11 mouse cellular contexts compared by ENCODE assay signal in the genomic region with DNA sequence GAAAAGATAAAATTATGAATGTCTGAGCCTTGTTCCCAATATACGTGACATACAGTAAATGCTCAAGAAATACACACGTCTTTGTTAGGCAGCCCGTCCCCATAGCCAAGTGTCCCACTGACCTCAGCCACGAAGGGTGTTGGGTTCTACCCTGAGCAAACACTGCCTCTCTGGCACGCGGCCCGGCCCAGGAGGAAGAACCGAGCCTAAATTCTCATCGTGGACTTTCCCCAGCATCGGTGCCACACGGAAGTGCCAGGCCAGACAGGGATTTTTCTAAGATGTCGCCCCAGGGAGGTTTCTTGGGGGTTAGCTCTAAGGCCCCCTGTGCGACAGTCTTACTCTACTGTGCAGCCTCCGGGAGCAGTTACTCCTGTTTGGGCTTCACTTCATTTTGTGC. TPM values are rescaled to one million over a fixed set of nuclear protein-coding genes. Genes with fewer than 3 reads are reported as not detected.
A peak's percentile ranks its signal among the peaks of the same experiment; 100 is the strongest.
DNase-seq lines count a peak whose midpoint lies in the region; ATAC-seq and TF ChIP-seq lines count a peak whose summit lies in the region.
"Had no signal": no experiment of that assay in that cellular context is flagged by ENCODE, and none has a peak within 500 bp of the region (broad histone marks: within the 10 kb centered on the region; RNA-seq: fewer than 3 reads in every experiment).

No protein-coding gene starts in this region.

- peak overlapping the region; percentile 73 for H3K9ac ChIP-seq in intestine, embryonic 16.5 days (ENCODE audit: low read depth, low read length)
- H3K9ac ChIP-seq in kidney, postnatal 0 days (ENCODE audit: low read depth, low read length), result 0 out of 2 replicates have a peak overlapping the region, but pooled peaks have one; percentile 10
- H3K9ac ChIP-seq in heart, embryonic 12.5 days, result no peak overlapping the region
- H3K9ac ChIP-seq: forebrain, postnatal 0 days; neural tube, embryonic 12.5 days had no signal

- WGBS in intestine, embryonic 16.5 days, result 45% methylated on average over 14 of the region's 14 CpGs
- WGBS in kidney, postnatal 0 days, result 57% methylated on average over 14 of the region's 14 CpGs
- 22% methylated on average over 14 of the region's 14 CpGs for WGBS in small intestine, adult 2 months
- 66% methylated on average over 14 of the region's 14 CpGs for WGBS in heart, embryonic 12.5 days

- no peaks in the 10 kb centered on the region for H3K9me3 ChIP-seq in intestine, embryonic 16.5 days (ENCODE audit: control insufficient read depth, low read length)
- no peaks in the 10 kb centered on the region for H3K9me3 ChIP-seq in kidney, postnatal 0 days (replicated peaks; ENCODE audit: low read length)
- H3K9me3 ChIP-seq in heart, embryonic 12.5 days (replicated peaks), result no peaks in the 10 kb centered on the region
- H3K9me3 ChIP-seq: neural tube, embryonic 12.5 days had no signal

- no peak for TF ChIP-seq CTCF in kidney, postnatal 0 days (IDR thresholded peaks at IDR 0.05; ENCODE audit: low read depth)
- TF ChIP-seq CTCF in small intestine, adult 2 months (IDR thresholded peaks at IDR 0.05; ENCODE audit: extremely low read depth, insufficient read length, insufficient replicate concordance, low read depth, low read length), result no peak

- H3K4me1 ChIP-seq in intestine, embryonic 16.5 days (ENCODE audit: control insufficient read depth, insufficient read depth, low read length), result peaks cover 25% of the 10 kb centered on the region
- peaks cover 19% of the 10 kb centered on the region for H3K4me1 ChIP-seq in kidney, postnatal 0 days (replicated peaks; ENCODE audit: insufficient read depth, low read length)
- peaks cover 39% of the 10 kb centered on the region for H3K4me1 ChIP-seq in small intestine, adult 2 months (ENCODE audit: control insufficient read depth, insufficient read depth, insufficient read length, low read length)
- H3K4me1 ChIP-seq in heart, embryonic 12.5 days (replicated peaks), result peaks cover 31% of the 10 kb centered on the region

- peaks cover 2% of the 10 kb centered on the region; the same call in 1 of the 2 replicates for H3K27me3 ChIP-seq in intestine, embryonic 16.5 days (replicated peaks; ENCODE audit: control insufficient read depth, insufficient read depth, low read length)
- H3K27me3 ChIP-seq in kidney, postnatal 0 days (ENCODE audit: insufficient read depth, low read length), result 0 out of 2 replicates have a peak, but pooled peaks cover 2% of the 10 kb centered on the region
- H3K27me3 ChIP-seq in small intestine, adult 2 months (ENCODE audit: control insufficient read depth, insufficient read depth, low read length), result no peaks in the 10 kb centered on the region
- peaks cover 51% of the 10 kb centered on the region for H3K27me3 ChIP-seq in heart, embryonic 12.5 days (replicated peaks)
- H3K27me3 ChIP-seq: Patski had no signal

- peak overlapping the region; percentile 55 for H3K4me3 ChIP-seq in intestine, embryonic 16.5 days (ENCODE audit: low read length)
- H3K4me3 ChIP-seq in kidney, postnatal 0 days (replicated peaks; ENCODE audit: low read depth, low read length), result no peak overlapping the region
- peak overlapping the region; percentile 74 for H3K4me3 ChIP-seq in small intestine, adult 2 months (ENCODE audit: low read depth, low read length)
- no peak overlapping the region for H3K4me3 ChIP-seq in heart, embryonic 12.5 days
- H3K4me3 ChIP-seq: neural tube, embryonic 12.5 days had no signal

- H3K4me2 ChIP-seq in intestine, embryonic 16.5 days (ENCODE audit: low read depth, low read length), result peak overlapping the region; percentile 61
- H3K4me2 ChIP-seq in kidney, postnatal 0 days (ENCODE audit: low read length), result 0 out of 2 replicates have a peak overlapping the region, but pooled peaks have one; percentile 41
- no peak overlapping the region for H3K4me2 ChIP-seq in heart, embryonic 12.5 days

- TF ChIP-seq POLR2A in small intestine, adult 2 months (IDR thresholded peaks at IDR 0.05; ENCODE audit: low read depth, low read length), result no peak; the same call in 1 of the 2 replicates

- no peak for ATAC-seq in intestine, embryonic 16.5 days
- no peak for ATAC-seq in kidney, postnatal 0 days (replicated peaks; ENCODE audit: low FRiP score, low read depth)
- ATAC-seq in heart, embryonic 12.5 days (ENCODE audit: insufficient number of reproducible peaks, low FRiP score), result no peak
- ATAC-seq: forebrain, postnatal 0 days; midbrain, embryonic 16.5 days; Patski had no signal

- H3K27ac ChIP-seq in intestine, embryonic 16.5 days (ENCODE audit: low read length), result peak overlapping the region; percentile 86
- H3K27ac ChIP-seq in kidney, postnatal 0 days, result no peak overlapping the region
- peak overlapping the region; percentile 98 for H3K27ac ChIP-seq in small intestine, adult 2 months (ENCODE audit: insufficient read depth, low read depth, low read length)
- no peak overlapping the region for H3K27ac ChIP-seq in heart, embryonic 12.5 days (ENCODE audit: poor library complexity, severe bottlenecking)
- H3K27ac ChIP-seq: neural tube, embryonic 12.5 days had no signal

- DNase-seq in kidney, adult 9 months, result peak; percentile 62
- DNase-seq in kidney, postnatal 4 days, result no peak
- no peak for DNase-seq in kidney, postnatal 0 days (ENCODE audit: low spot score)
- DNase-seq in T-cell, adult 2 months (ENCODE audit: low spot score), result no peak

- H3K36me3 ChIP-seq in intestine, embryonic 16.5 days (ENCODE audit: control insufficient read depth, insufficient read depth, low read length), result no peaks in the 10 kb centered on the region
- no peaks in the 10 kb centered on the region for H3K36me3 ChIP-seq in kidney, postnatal 0 days (ENCODE audit: insufficient read depth, low read length)
- H3K36me3 ChIP-seq in small intestine, adult 2 months (ENCODE audit: control insufficient read depth, insufficient read depth, low read length), result peaks cover 2% of the 10 kb centered on the region; the same call in 1 of the 2 replicates
- no peaks in the 10 kb centered on the region for H3K36me3 ChIP-seq in heart, embryonic 12.5 days
- H3K36me3 ChIP-seq: neural tube, embryonic 12.5 days had no signal

RNA-seq across cellular contexts. Expression of gene Tjp3, which starts 1.6 kb away (rescaled TPM):
- 53.2 and 56.6 TPM in 2 replicates for polyA plus RNA-seq in intestine, embryonic 16.5 days (2015; fragmentation: Nextera tagmentation; extraction: Ambion mirVana)
- 19.0 and 19.1 TPM in 2 replicates for polyA plus RNA-seq in kidney, postnatal 0 days (2015; fragmentation: Nextera tagmentation; extraction: Ambion mirVana)
- 124 and 239 TPM in 2 replicates for polyA plus RNA-seq in small intestine, adult 2 months (2012; rRNA removed)
- polyA plus RNA-seq in heart, embryonic 12.5 days (2016; fragmentation: Nextera tagmentation; extraction: Ambion mirVana), result 1.7 and 2.3 TPM in 2 replicates

RNA-seq across cellular contexts. Expression of gene Pip5k1c, which starts 3.0 kb away (rescaled TPM):
- 35.4 and 40.5 TPM in 2 replicates for polyA plus RNA-seq in intestine, embryonic 16.5 days (2015; fragmentation: Nextera tagmentation; extraction: Ambion mirVana)
- polyA plus RNA-seq in kidney, postnatal 0 days (2015; fragmentation: Nextera tagmentation; extraction: Ambion mirVana), result 37.8 and 39.3 TPM in 2 replicates
- polyA plus RNA-seq in small intestine, adult 2 months (2012; rRNA removed), result 26.1 and 50.8 TPM in 2 replicates
- 41.1 and 43.4 TPM in 2 replicates for polyA plus RNA-seq in heart, embryonic 12.5 days (2016; fragmentation: Nextera tagmentation; extraction: Ambion mirVana)

RNA-seq across cellular contexts. Expression of gene Apba3, which starts 23.1 kb away (rescaled TPM):
- polyA plus RNA-seq in intestine, embryonic 16.5 days (2015; fragmentation: Nextera tagmentation; extraction: Ambion mirVana), result 72.2 and 83.1 TPM in 2 replicates
- 55.7 and 60.5 TPM in 2 replicates for polyA plus RNA-seq in kidney, postnatal 0 days (2015; fragmentation: Nextera tagmentation; extraction: Ambion mirVana)
- polyA plus RNA-seq in small intestine, adult 2 months (2012; rRNA removed), result 100 and 207 TPM in 2 replicates
- 43.3 and 46.1 TPM in 2 replicates for polyA plus RNA-seq in heart, embryonic 12.5 days (2016; fragmentation: Nextera tagmentation; extraction: Ambion mirVana)

RNA-seq across cellular contexts. Expression of gene Mrpl54, which starts 23.1 kb away (rescaled TPM):
- polyA plus RNA-seq in intestine, embryonic 16.5 days (2015; fragmentation: Nextera tagmentation; extraction: Ambion mirVana), result 240 and 249 TPM in 2 replicates
- 259 and 283 TPM in 2 replicates for polyA plus RNA-seq in kidney, postnatal 0 days (2015; fragmentation: Nextera tagmentation; extraction: Ambion mirVana)
- polyA plus RNA-seq in small intestine, adult 2 months (2012; rRNA removed), result 104 and 169 TPM in 2 replicates
- 243 and 253 TPM in 2 replicates for polyA plus RNA-seq in heart, embryonic 12.5 days (2016; fragmentation: Nextera tagmentation; extraction: Ambion mirVana)

RNA-seq across cellular contexts. Expression of gene Cactin, which starts 31.1 kb away (rescaled TPM):
- polyA plus RNA-seq in intestine, embryonic 16.5 days (2015; fragmentation: Nextera tagmentation; extraction: Ambion mirVana), result 28.7 and 29.0 TPM in 2 replicates
- polyA plus RNA-seq in kidney, postnatal 0 days (2015; fragmentation: Nextera tagmentation; extraction: Ambion mirVana), result 24.5 and 26.4 TPM in 2 replicates
- 16.6 and 29.2 TPM in 2 replicates for polyA plus RNA-seq in small intestine, adult 2 months (2012; rRNA removed)
- polyA plus RNA-seq in heart, embryonic 12.5 days (2016; fragmentation: Nextera tagmentation; extraction: Ambion mirVana), result 37.3 and 40.3 TPM in 2 replicates

Comparison
In these comparisons a context has a peak if more than half of its experiments do, and no peak if none do; other contexts are left out.
1. H3K27ac ChIP-seq: peak in intestine, embryonic 16.5 days (single experiment) and small intestine, adult 2 months (single experiment); none in kidney, postnatal 0 days (single experiment) and heart, embryonic 12.5 days (single experiment).
2. H3K4me3 ChIP-seq: peak in intestine, embryonic 16.5 days (single experiment) and small intestine, adult 2 months (single experiment); none in kidney, postnatal 0 days (single experiment) and heart, embryonic 12.5 days (single experiment).